Mouse (Mus musculus): ENCODE data around the gene Ttc39d. TPM values are rescaled to one million over a fixed set of nuclear protein-coding genes. Genes with fewer than 3 reads are reported as not detected.

Ttc39d gene
- total and polyA plus RNA-seq, 3 experiments, result 0.13 TPM; not detected in 2

- Histone ChIP-seq H3K4me3 (replicated peaks in 1 of 3; ENCODE audit: low read depth in 2 of 3, low read length in 2 of 3, poor library complexity in 1 of 3) (no peak overlapping the region), H3K9ac (ENCODE audit: insufficient read depth, low read depth) (no peak overlapping the region), H3K27me3 (replicated peaks) (no peaks in the 10 kb centered on the region), H3K27ac (ENCODE audit: insufficient read depth, low read depth) (no peak overlapping the region), H3K4me1 (ENCODE audit: control insufficient read depth in 1 of 2, insufficient read depth in 2 of 2) (peaks cover 3 to 42% of the 10 kb centered on the region in 2 experiments; a peak in 3 of 4 replicates), H3K4me2 (ENCODE audit: insufficient read depth, low read depth, poor library complexity, severe bottlenecking) (no peak overlapping the region), H3K36me3 (replicated peaks in 1 of 2; ENCODE audit: control insufficient read depth in 1 of 2, insufficient read depth in 1 of 2, low read length in 1 of 2) (peaks cover 37 to 79% of the 10 kb centered on the region in 2 experiments), H3K79me2 (replicated peaks; ENCODE audit: control insufficient read depth, extremely low read depth, insufficient read depth, poor library complexity, severe bottlenecking) (peaks cover 20% of the 10 kb centered on the region), H3K9me3 (replicated peaks; ENCODE audit: low read length) (no peaks in the 10 kb centered on the region)
- no peak for DNase-seq (ENCODE audit: extremely low read depth)
- dilution Hi-C loops (cut with MboI; ENCODE audit: extremely low pct_ligation_motif_present, extremely low pct_unique_long_range_greater_than_20kb, low sequenced_read_pairs) (no loop called here), in situ Hi-C loops (cut with MboI; ENCODE audit: low pct_ligation_motif_present, low pct_unique_long_range_greater_than_20kb, low sequenced_read_pairs) (loop anchor here (25.0 kb wide), 2 partner anchors 312 to 487 kb away; partner anchors contain the start of genes Atl2 and Cyp1b1)
- TF ChIP-seq POLR2A (IDR thresholded peaks at IDR 0.05; ENCODE audit: low read depth, low read length), result peak; percentile 29; the same call in 1 of the 2 replicates
- TF ChIP-seq USF1 (IDR thresholded peaks at IDR 0.05; ENCODE audit: low read depth, low read length), result no peak
Measured at GRCm38 (mm10) chr17:80199160-80199778, 8.0 kb upstream of the Ttc39d start.

- no peaks in the 10 kb centered on the region for H3K9me3 ChIP-seq (replicated peaks; ENCODE audit: low read length)
- dilution Hi-C loops (cut with MboI; ENCODE audit: extremely low pct_ligation_motif_present, extremely low pct_unique_long_range_greater_than_20kb, low sequenced_read_pairs), result no loop called here
- no peak for TF ChIP-seq HCFC1 (IDR thresholded peaks at IDR 0.05; ENCODE audit: low read depth, low read length)
- no peak for TF ChIP-seq EP300 (IDR thresholded peaks at IDR 0.05; ENCODE audit: low read length)
- TF ChIP-seq SIN3A (IDR thresholded peaks at IDR 0.05; ENCODE audit: low read length), result no peak
- no peak for TF ChIP-seq IRF4 (IDR thresholded peaks at IDR 0.05; ENCODE audit: low read depth, low read length)
- in situ Hi-C loops (cut with MboI; ENCODE audit: low pct_ligation_motif_present, low pct_unique_long_range_greater_than_20kb, low sequenced_read_pairs), result no loop called here
- H3K4me2 ChIP-seq (ENCODE audit: insufficient read depth, low read depth, poor library complexity, severe bottlenecking), result peak overlapping the region; percentile 79
- DNase-seq (ENCODE audit: extremely low read depth), result no peak
- H3K4me1 ChIP-seq (ENCODE audit: control insufficient read depth in 1 of 2, insufficient read depth in 2 of 2), result peaks cover 3 to 31% of the 10 kb centered on the region in 2 experiments; a peak in 3 of 4 replicates
- peak overlapping the region; percentile 86 to 97 (median 96) for H3K4me3 ChIP-seq (replicated peaks in 1 of 3; ENCODE audit: low read depth in 2 of 3, low read length in 2 of 3, poor library complexity in 1 of 3)
- H3K79me2 ChIP-seq (replicated peaks; ENCODE audit: control insufficient read depth, extremely low read depth, insufficient read depth, poor library complexity, severe bottlenecking), result peaks cover 42% of the 10 kb centered on the region
- H3K9ac ChIP-seq (ENCODE audit: insufficient read depth, low read depth), result peak overlapping the region; percentile 93
- H3K36me3 ChIP-seq (replicated peaks in 1 of 2; ENCODE audit: control insufficient read depth in 1 of 2, insufficient read depth in 1 of 2, low read length in 1 of 2), result peaks cover 29 to 47% of the 10 kb centered on the region in 2 experiments
- H3K27ac ChIP-seq (ENCODE audit: insufficient read depth, low read depth), result no peak overlapping the region
- no peaks in the 10 kb centered on the region for H3K27me3 ChIP-seq (replicated peaks)
Measured at GRCm38 (mm10) chr17:80205657-80206056, 1.6 kb upstream of the Ttc39d start.

GRCm38 (mm10) chr17:80206301-80206670 lies 974 bp upstream of the Ttc39d start:
- H3K27ac ChIP-seq (ENCODE audit: insufficient read depth, low read depth), result peak overlapping the region; percentile 95
- DNase-seq (ENCODE audit: extremely low read depth), result no peak
- no peaks in the 10 kb centered on the region for H3K9me3 ChIP-seq (replicated peaks; ENCODE audit: low read length)
- peak overlapping the region; percentile 79; the same call in 1 of the 2 replicates for H3K4me2 ChIP-seq (ENCODE audit: insufficient read depth, low read depth, poor library complexity, severe bottlenecking)
- TF ChIP-seq CHD2 (IDR thresholded peaks at IDR 0.05; ENCODE audit: low read length) (no peak), UBTF (IDR thresholded peaks at IDR 0.05; ENCODE audit: low read depth, low read length) (0 out of 2 replicates have a peak, but pooled peaks have one; percentile 45), POLR2A (IDR thresholded peaks at IDR 0.05; ENCODE audit: low read depth, low read length) (peak; percentile 18; the same call in 1 of the 2 replicates)
- in situ Hi-C loops (cut with MboI; ENCODE audit: low pct_ligation_motif_present, low pct_unique_long_range_greater_than_20kb, low sequenced_read_pairs) (no loop called here), dilution Hi-C loops (cut with MboI; ENCODE audit: extremely low pct_ligation_motif_present, extremely low pct_unique_long_range_greater_than_20kb, low sequenced_read_pairs) (no loop called here)
- H3K79me2 ChIP-seq (replicated peaks; ENCODE audit: control insufficient read depth, extremely low read depth, insufficient read depth, poor library complexity, severe bottlenecking), result peaks cover 42% of the 10 kb centered on the region
- peaks cover 3 to 28% of the 10 kb centered on the region in 2 experiments; a peak in 3 of 4 replicates for H3K4me1 ChIP-seq (ENCODE audit: control insufficient read depth in 1 of 2, insufficient read depth in 2 of 2)
- H3K36me3 ChIP-seq (replicated peaks in 1 of 2; ENCODE audit: control insufficient read depth in 1 of 2, insufficient read depth in 1 of 2, low read length in 1 of 2), result peaks cover 26 to 42% of the 10 kb centered on the region in 2 experiments
- no peaks in the 10 kb centered on the region for H3K27me3 ChIP-seq (replicated peaks)
- peak overlapping the region; percentile 93 for H3K9ac ChIP-seq (ENCODE audit: insufficient read depth, low read depth)
- peak overlapping the region; percentile 86 to 97 (median 96) for H3K4me3 ChIP-seq (replicated peaks in 1 of 3; ENCODE audit: low read depth in 2 of 3, low read length in 2 of 3, poor library complexity in 1 of 3)

All from CH12.LX (cell line).